Mouse (Mus musculus): ENCODE measurements around the gene Rab13. TPM values are rescaled to one million over a fixed set of nuclear protein-coding genes. Genes with fewer than 3 reads are reported as not detected.
A peak's percentile ranks its signal among the peaks of the same experiment; 100 is the strongest.
"Not testable (repeated sequence)": the region's sequence is repeated elsewhere in the genome, so short reads cannot be mapped to it uniquely, and the experiment has no call there.

Gene Rab13
- polyA plus RNA-seq, 1 experiment from 2014 or later, result 5.8 TPM

GRCm38 (mm10) chr3:90224331-90224730 lies 10.8 kb downstream of the Rab13 start:
- DNase-seq (ENCODE audit: low spot score), result no peak

DNA sequence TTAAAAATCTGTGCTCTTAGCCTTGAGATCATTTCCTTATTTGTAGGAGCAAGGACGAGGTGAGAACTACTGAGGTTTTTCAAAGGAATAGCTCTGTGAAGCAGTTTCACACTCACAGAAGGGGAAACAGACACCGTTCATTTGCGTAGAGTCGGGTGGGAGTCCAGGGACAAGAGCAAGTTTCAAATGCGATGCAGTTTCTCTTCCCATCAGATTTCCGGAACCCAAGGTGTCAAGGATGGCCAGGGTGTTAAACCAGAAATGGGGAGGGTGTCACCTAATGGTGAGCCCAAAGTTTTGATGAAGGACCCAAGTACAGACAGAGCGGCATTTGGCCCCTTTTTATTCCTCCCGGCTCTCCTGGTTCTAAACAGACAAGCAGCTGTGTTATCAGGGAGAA lies 17.6 kb downstream of the Rab13 start:
- no peak for DNase-seq (ENCODE audit: low spot score)

DNA sequence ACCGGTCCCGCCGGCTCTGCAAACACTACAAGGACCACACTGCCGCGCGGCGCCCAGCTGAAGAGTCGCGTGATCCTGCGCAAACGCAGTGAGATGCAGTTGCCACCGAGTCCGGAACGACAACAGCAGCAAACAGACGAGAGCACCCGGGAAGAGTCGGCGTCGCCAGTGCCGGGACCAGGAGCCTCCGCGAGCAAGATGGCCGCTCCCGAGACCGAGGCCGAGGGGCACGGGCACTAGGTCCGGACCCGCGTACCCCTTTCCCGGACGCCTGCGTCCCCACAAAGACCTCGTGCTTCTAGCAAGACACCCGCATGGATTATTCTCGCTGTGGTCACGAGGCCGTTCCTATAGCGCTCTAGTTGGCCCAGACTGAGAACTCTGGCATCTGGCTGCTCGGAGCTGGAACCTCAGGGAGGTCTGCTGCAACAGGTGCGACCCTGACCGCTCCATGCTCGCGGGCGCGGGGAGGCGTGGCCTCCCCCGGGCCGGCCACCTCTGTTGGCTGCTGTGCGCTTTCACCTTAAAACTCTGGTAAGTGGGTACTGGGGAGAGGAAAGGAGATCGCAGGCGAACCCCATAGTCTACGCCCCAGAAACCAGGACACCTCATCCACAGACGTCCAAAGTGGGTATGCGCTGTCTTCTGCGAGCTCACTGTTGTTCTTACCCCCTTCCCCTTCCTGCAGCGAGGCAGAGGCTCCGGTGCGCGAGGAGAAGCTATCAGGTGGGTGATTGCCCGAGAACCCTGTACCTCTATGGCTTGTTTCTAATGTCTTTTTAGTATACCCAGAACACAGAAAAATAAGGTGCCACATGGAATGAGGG lies 18.2 kb downstream of the Rab13 start, which contains the start of gene Jtb:
Gene Jtb (plus strand): TSS at position 91 of the 827 bp plus-strand sequence.
- DNase-seq (ENCODE audit: low spot score), result peak; percentile 94

- no peak for DNase-seq (ENCODE audit: low spot score)
Observed at GRCm38 (mm10) chr3:90241251-90241650, 27.8 kb downstream of the Rab13 start.

DNA sequence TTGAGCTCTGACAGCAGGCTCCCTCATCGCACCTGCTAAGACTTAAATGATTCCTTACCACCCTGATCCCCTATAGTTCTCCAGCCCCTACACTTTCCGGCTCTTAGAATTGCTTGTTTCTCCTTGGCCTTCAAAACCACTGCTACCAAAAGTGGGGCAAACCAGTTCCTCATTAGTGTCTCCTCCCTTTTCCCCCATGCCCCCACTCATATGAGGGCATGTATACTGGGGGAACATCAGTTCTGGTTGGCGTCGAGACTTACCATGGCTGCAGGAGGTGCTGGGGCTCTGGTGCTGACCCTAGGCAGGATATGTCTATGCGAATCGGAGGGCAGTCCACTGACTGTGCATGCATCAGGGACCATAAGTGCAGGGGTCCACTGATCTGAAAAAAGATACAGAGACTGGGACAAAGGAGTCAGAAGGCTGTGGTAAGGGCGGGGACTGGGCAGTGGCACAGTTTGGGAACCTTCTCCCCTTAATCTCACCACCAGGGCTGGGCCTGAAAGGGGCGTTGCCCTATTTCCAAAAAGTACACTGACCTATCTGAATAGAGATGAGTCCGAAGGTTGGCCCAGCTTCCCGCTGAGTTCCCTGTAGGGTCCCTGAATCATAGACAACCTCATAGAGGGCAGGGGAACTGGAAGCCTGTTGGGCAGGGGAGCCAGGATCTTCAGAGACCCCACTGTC lies 28.3 kb downstream of the Rab13 start:
- DNase-seq (ENCODE audit: low spot score), result no peak

- no peak for DNase-seq (ENCODE audit: low spot score)
Observed at GRCm38 (mm10) chr3:90242984-90243775, 29.7 kb downstream of the Rab13 start, which contains the start of gene Creb3l4. Gene Creb3l4 (minus strand): TSS chr3:90243512.

DNA sequence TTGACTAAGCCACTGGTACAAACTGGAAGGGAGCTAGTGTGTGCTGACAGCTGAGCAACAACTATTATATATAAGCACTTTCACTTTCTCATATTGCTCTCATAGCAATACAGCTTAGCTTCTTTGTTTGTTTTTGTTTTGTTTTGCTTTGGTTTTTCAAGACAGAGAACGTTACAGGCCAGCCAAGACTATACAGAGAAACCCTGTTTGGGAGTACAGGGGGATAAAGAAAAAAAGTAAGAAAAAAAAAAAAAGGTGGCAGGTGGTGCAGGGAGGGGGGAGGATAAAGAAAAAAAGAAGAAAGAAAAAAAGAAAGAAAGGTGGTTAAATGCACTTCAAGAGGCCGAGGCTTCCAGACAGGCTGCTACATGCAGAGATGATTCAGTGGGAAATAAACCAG lies 31.9 kb downstream of the Rab13 start:
- no peak for DNase-seq (ENCODE audit: low spot score)

DNA sequence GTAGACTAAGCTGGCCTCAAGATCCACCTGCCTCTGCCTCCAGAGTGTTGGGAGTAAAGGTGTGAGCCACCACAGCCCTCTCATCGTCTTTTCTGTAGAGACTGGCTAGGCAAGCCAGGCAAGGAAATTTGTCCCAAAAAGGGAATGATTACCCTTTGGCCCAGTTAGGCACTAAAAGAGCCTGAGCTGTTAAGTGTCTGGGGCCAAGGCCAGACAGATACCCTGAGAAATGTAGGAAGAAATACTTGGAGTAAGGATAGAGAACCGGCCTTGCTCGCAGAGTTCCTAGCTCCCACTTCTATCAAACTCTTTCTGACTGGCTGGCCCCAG lies 34.1 kb downstream of the Rab13 start:
- no peak for DNase-seq (ENCODE audit: low spot score)

DNA sequence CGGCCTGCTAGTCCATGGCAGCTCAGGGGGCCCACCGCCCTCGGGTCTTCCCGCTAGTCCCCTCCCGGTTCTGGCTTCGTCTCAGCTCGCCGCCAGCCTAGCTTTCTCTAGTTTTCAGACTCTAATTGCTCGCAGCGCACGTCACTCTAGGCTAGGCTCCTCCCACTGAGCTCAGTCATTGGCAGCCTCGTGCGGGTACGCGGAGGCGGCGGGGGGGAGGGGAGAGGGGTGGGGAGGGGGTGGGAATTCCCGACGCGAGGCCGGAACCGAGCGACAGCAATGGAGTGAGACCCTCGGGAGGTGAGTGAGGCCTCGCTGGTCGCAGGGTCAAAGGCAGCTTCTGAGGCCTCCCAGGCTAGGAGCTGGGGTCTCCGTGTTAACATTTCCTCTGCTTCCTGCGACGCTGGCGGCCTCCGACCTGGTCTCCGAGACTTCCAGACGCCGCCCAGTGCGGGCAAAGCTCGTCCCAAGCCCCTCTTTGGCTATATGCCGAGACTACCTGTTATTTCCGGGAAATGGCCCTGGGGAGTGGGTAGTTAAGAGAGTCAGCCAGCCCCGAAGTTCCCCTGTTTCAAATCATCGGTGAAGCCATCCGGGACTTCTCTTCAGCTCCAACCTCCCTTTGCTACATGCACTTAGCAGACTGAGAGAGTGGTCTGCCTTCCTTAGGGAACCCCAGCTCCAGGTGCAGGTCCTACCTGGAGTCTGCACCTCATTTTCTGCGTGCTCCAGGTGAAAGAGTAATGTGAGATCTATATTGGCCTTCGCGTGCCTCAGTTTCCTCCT lies 34.7 kb downstream of the Rab13 start, which contains the start of gene Slc39a1:
Gene Slc39a1 (plus strand): TSS at position 213 of the 786 bp plus-strand sequence.
- peak; percentile 92 for DNase-seq (ENCODE audit: low spot score)

DNA sequence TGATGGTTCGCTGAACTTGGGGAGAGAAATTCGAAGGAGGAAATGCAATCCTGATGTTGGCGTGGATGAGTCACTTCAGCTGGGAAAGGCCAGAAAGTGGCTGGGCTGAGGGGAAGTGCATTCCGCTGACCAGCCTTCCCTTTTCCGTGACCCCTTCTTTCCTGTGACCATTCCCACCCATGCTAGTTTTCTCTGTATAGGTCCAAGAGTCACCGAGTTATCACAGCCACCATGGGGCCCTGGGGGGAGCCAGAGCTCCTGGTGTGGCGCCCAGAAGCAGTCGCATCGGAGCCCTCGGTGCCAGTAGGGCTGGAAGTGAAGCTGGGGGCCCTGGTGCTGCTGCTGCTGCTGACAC lies 35.2 kb downstream of the Rab13 start:
- peak; percentile 16 for DNase-seq (ENCODE audit: low spot score)

GRCm38 (mm10) chr3:90250791-90251190 lies 37.3 kb downstream of the Rab13 start:
- DNase-seq (ENCODE audit: low spot score), result no peak

- not testable (repeated sequence) for DNase-seq (ENCODE audit: low spot score)
Observed at GRCm38 (mm10) chr3:90251731-90252226, 38.3 kb downstream of the Rab13 start.

DNA sequence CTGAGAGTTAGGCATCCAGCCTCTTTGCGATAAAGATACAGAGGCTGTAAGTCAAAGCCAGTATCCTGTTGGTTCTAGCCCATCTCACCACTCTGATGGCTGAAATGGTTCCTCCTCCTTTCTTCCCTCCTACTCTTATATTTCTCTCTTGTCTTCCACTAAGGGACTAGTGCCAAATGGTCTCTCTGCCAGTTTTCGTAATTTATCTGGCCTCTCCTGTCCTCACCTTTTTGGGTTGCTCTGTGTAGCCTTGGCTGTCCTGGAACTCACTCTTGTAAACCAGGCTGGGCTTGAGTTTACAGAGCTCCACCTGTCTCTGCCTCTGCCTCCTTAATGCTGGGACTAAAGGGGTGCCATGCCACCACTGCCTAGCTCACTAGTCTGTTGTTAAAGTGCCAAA lies 39.2 kb downstream of the Rab13 start:
- not testable (repeated sequence) for DNase-seq (ENCODE audit: low spot score)

DNA sequence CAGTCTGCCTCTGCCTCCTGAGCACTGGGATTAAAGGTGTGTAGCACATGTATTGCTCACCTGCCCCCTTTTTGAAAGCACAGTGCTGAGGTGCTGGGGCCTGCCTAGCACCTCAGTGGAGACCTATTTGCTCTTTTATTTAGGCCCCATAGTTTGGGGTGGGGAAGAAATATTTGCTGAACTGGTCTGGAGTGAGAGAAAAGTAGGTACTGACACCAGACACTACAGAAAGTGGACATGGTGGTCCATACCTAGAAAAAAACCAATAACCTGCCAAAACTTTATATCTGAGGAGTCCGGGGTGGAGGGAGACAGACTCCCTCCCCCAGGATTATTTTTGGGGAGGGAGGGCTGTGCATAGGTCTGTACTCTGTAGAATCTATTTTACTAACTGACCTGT lies 39.7 kb downstream of the Rab13 start:
- not testable (repeated sequence) for DNase-seq (ENCODE audit: low spot score)

- DNase-seq (ENCODE audit: low spot score), result peak; percentile 92
Observed at GRCm38 (mm10) chr3:90253653-90254418, 40.3 kb downstream of the Rab13 start, which contains the start of gene Crtc2. Gene Crtc2 (plus strand): TSS chr3:90254163.

DNA sequence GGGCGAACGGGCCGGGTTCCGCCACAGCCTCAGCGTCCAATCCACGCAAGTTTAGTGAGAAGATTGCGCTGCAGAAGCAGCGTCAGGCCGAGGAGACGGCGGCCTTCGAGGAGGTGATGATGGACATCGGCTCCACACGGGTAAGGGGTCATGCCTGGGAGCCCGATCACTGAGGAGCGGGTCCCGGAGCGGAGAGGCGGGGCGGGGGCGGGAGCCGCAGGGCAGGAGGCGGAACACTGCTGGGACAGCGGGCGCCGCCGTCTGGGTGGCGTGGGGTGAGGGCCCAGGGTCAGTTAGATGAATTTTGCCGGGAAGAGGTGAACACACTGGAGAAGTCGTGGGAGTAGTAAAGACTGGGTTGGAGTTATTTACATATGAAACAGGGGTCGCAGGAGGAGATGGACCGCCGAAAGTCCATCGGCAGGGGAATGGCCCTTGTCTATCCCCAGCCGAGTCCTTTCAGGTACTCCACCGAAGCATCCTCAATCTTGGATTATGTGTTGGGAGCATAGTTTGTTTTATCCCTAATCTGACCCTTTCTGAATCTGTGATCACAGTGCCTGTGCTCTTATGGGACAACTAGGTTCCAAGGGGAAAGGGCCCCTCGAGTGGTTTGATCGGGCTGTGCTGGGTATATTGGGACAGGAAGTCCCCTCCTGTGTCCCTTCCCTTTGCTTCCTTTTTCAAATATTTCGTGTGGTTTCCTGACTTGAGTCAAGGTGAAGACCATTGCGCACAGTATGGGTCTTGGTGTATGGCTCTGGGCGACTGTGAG lies 41.1 kb downstream of the Rab13 start:
- peak; percentile 40 for DNase-seq (ENCODE audit: low spot score)

GRCm38 (mm10) chr3:90255194-90255565 lies 41.7 kb downstream of the Rab13 start:
- no peak for DNase-seq (ENCODE audit: low spot score)

DNA sequence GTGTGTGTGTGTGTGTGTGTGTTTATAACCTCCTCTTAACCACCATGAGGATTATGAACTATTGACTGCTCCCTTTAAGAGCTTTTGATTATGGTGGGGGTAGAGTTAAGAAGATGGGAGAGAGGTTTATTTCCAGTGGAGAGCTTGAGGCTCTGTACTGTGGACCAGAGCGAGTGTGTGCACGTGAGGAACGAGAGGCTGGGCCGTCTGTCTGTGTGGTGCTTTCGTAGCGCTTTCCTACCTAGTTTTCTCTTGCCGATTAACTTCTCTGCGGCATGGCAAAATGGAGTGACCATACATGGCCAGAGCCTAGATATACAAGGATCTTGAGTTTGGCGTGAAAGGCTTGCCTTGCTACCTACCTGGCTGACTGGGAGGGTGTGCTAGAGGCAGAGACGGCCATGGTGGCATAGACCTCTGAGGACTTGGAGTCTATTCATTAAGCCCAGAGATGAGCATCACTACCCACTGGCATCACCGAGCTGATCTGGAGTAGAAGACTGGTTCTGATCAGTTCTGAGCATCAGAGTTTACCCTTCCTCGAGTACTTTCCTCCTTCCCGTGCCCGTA lies 42.4 kb downstream of the Rab13 start:
- no peak for DNase-seq (ENCODE audit: low spot score)

All from thymus, postnatal 0 days (tissue).